Mouse (Mus musculus): ENCODE measurements around the gene Cblc.

- TF ChIP-seq CTCF (conservative IDR thresholded peaks at IDR 0.05; ENCODE audit: low read length) (no peak), POU5F1 (IDR thresholded peaks at IDR 0.05; ENCODE audit: borderline replicate concordance, low read length) (no peak)
Measured at GRCm38 (mm10) chr7:19818440-19818839, 21.8 kb upstream of the Cblc start.

Data from E14TG2a.4 (cell line).